Mouse (Mus musculus) urinary bladder, adult 2 months (tissue): ENCODE results near the gene Treh. TPM values are rescaled to one million over a fixed set of nuclear protein-coding genes. Genes with fewer than 3 reads are reported as not detected.

ENCODE experiments used
- DNase-seq: peaks from one replicate; pipeline ENCODE4 v3.0.0; 2022; ENCODE audit warnings: low spot score
- polyA plus RNA-seq: library from polyadenylated mRNA; depleted of rRNA; stranded (reverse); fragments of >200 nt; gene quantifications from 2 replicates; pipeline ENCODE4 v1.2.3, GENCODE M21; 2012

Gene Treh
- polyA plus RNA-seq, 1 experiment, result not detected

DNA sequence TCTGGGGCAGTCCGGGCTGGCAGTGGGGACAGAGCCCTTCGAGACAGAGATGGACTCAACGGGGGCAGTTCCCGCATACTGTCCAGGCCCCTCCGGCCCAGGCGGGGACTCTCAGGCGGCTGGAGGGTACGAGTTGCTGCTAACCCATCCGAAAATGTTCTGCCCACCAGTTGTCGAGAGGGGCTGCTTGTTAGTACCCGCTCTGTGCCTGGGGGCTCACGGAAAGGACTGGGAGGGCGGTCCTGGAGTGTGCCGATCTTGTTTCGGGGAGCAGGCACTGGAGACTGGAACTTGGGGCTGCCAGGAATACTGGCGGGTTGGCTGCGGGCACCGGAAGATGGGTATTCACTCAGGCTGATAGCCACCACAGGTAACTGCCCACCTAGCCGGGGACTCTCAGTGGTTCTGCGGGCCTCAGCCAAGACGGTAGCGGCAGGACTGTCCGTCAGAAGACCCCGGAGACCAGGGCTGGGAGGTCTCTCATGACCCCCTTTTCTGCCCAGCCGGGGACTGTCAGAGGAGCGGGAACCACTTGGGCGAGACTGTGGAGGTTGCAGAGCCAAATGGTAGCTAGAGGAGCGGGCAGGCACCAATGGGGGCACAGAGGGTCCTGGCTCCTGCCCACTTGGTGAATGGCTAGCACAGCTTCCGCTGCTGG lies 42.8 kb downstream of the Treh start:
- no peak for DNase-seq

DNA sequence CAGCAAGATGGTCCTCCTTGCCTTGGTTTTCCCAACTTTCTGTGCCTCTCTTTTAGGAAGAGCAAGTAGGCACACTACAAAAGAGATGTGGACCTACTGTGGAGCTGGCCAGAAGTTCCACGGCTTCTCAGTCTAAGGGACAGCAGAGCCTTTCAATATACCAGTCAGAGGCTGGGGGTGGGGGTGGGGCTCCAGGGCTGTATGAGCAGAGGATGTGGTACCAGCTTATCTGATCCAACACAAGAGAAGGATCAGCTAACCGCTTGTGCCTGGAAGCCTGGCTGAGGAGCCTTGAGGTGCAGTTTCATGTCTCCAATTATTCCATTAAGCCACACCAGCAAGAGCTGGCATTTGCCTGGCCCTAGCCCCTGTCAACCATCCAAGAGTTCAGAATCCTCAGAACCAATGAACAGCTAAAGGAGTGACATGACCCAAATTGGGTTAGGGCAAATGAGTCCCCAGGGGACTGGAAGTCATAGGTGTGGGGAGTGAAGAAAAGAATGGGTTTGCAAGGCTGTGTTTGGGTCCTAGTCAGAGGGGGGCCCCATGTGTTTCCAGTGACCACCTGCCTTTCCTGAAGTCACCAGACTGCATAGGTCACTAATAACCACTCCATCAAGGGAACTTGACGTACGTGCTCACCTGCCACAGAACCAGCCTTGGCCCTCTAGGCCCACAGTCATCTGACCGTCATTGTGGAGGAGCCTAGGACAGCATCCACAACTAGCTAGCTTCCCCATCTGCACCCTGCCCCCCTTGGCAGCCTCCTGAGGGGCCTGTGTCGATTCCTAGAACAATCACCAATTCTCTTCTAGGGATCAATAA lies 44.2 kb downstream of the Treh start:
- no peak for DNase-seq

DNA sequence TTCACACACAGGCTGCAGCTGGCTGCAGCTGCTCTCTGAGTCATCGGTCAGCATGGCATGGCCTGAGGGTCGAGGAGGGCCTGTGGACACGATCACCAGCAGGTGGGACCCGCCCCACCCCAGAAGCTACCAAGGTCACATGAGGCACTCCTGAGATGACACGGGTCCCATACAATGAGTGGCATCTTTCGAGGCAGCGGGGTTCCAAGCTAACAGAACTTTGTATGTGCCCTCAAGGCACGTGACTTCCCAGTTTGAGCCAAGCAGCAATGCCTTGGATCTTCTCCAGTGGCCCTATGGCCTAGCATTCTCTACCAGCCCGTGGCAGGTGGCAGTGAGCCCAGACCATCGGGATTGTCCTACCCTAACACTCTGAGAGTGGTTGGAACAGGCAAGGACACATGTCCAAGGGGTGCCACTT lies 44.8 kb downstream of the Treh start:
- DNase-seq, result no peak

DNA sequence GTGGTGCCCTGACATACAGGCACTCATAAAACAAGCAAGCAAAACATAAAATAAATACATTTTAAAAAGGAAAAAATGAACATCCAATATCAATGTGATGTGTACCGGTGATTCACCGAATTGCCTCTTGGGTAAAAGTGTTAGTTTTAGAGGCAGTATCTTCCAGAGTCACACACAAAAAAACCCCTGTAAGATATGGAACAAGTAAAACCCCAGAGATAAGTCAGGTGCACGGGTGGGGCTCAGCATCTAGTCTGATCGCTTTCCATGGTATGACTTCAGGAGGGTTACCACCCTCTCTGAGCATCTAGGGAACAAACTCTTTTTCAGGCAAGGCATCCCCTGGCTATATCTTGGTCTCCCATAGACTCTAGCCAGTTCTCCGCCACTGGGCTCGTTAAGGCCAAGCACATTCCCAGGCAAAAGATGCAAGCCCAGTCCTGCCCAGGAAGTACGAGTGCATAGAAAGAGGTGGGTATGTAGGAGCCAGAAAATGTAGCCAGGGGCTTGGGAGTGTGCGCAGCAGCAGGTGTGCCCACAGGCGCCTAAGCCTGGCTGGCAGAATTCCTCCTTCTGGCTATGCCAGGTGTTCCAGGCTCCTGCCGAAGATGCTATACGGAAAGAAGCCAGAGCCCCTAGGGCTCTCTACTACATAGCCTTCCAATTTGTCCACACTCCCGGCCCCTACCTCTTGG lies 46.1 kb downstream of the Treh start:
- DNase-seq, result peak; percentile 28

GRCm38 (mm10) chr9:44719632-44720357 lies 46.8 kb downstream of the Treh start:
- DNase-seq, result no peak

GRCm38 (mm10) chr9:44720358-44721153 lies 47.5 kb downstream of the Treh start:
- DNase-seq, result peak; percentile 29

DNA sequence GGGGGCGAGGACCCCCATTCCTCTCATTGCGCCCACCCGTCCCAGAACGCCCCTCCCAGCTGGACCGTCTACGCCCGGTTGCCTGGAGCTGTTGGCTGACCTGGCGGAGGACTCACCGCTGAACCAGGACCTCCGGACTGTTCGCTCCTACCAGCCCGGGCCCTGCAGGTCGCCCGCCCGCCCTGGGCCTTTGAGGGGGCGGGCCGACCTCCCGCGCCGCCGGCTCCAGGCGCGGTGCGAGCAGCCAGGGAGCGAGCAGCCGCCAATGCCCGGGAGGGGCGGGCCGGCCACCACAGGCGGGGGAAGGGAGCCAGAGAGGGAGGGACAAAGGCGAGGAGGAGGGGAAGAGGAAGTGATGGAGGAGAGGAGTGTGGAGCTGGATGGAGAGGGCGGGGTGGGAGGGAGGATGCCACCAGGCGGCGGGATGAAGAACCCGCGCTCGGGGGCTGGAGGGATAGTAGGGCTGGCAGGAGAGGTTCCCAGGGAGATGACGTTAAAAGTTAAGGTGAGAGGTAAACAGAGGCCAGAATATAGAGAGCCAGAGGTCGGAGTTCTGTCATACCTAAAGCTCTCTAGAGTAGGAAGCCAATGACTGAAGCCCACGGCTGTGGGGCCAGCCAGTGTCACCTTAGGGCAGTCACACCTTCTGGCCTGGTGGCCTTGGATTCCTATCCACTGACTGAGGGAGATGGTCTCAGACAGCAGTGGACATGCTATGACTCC lies 48.3 kb downstream of the Treh start:
- peak; percentile 79 for DNase-seq

DNA sequence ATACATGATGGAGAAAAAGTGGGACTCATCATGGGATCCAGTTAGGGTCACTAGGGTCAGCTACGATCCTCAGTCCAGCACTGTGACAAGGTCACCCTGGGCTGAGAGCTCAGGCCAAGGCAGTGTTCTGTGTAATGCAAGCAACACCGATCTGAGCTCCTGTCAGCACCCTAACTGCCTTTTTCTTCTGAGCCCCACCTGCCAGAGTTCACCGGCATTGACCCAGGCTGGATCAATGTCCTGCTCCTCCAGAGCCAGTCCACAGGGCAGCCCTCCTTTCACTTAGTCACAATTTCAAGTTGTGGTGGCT lies 48.8 kb downstream of the Treh start:
- no peak for DNase-seq

- no peak for DNase-seq
Measured at GRCm38 (mm10) chr9:44722575-44722974, 49.5 kb downstream of the Treh start.

- no peak for DNase-seq
Measured at GRCm38 (mm10) chr9:44723008-44723407, 50.0 kb downstream of the Treh start.

DNA sequence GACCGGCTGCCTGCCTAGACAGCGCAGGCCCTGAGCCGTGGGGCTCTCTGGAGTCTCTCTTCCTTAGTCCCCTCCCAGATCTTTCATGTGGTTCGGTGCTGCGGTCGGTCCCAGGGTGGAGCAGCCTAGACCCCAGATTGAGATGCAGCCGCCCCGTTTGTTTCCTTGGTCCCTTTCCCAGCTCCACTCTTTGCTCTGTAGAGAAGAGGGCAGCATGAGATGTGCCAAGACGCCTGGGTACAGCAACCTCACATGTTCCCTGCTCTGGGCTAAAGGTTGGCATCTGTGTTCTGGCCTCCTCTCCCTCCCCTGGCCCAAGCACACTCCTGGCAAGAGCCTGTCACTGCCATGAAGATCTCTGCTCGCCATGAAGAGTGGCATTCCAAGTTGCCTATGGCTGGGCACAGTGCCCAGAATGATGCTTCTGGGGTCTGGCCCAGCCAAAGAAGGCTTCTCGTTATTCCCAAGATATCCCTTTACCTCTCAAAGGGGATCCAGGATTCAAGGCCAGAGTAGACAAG lies 50.5 kb downstream of the Treh start:
- DNase-seq, result no peak

DNA sequence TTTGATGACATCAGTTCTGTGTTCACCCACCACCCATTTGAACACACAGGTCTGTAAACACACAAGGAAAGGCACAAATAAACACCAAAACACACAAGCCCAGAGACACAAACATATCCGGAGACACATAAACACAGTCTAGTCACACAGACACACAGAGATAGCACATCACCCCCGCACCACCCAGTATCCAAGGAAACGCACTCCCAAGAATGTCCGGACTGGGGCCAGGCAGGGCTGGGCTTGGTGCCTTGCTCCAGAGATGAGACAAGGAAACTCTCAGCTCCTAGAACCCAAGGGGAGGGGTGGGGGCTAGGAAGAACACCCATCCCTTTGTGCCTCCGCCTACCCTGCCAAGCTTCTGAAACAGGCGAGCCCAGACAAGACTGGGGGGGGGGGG lies 51.2 kb downstream of the Treh start:
- no peak for DNase-seq

DNA sequence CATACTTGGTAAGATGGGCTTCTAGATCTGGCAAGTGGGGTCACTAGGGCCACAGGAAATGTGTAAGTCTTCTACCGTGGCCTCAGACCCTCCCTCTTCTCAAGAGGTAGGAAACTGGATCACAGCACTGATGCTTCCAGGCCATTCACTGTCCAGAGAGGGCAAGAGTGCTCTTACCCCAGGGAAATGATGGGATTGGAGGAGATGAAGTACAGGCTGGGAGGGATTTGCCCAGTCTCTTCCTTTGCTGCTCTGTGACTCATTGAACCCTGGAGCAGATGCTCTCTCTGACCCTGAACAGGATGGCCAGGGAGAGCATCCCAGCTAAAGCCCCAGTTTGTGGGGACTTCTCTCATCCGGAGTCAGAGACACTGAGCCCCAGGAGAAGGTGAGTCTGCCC lies 51.6 kb downstream of the Treh start:
- DNase-seq, result no peak

DNA sequence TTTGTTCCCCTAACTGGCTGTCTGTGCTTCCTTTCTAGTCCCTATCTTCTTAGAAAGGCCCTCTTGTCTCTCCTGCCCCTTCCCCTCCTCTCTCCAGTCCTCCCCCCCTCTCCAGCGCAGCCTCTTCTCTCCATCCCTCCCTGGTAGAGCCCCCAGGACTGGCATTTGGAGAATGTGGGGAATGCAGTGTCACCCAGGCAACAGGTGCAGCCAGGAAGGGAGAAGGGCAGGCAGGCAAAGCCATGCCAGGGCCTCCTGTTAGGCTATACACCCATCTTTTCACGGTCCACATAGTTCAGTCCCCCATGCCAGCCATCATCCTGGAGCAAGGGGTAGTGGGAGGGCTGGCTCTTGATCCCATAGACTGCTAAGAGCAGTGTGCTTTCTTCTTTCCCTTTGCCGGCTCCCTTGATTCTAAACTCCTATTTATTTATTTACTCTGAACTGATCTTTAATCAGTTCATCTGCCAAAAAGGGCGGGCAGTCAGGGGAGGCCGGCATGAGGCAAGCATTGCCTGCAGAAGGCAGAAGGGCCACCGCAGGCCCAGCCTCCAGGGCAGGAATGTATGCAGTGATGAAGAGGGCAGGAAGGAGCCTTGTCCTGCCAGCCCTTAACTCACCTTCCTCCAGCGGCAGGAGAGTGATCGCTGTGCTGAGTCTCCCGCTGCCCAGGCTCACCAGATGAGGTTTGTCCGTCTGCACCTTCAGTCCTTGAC lies 53.6 kb downstream of the Treh start:
- no peak for DNase-seq

GRCm38 (mm10) chr9:44727441-44727840 lies 54.4 kb downstream of the Treh start:
- DNase-seq, result no peak

DNA sequence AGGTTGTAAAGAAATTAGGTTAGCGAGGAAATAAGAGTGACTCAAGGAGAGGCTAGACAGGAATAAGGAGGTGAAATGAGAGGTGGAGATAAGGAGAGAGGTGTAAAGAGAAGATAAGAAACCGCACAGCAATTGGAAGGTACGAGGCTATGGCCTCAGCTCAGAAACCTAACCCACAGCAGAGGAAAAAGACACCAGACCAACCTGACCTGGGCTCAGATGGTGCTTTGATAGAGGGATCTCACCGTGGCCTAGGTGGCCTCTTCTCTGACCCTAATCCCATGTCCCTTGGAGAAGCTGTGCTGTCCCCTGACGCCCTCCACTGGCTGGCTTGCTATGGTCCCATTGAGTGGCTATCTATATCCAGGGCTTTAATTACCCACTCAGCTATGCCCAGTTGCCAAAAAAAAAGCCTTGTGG lies 59.1 kb downstream of the Treh start:
- no peak for DNase-seq

DNA sequence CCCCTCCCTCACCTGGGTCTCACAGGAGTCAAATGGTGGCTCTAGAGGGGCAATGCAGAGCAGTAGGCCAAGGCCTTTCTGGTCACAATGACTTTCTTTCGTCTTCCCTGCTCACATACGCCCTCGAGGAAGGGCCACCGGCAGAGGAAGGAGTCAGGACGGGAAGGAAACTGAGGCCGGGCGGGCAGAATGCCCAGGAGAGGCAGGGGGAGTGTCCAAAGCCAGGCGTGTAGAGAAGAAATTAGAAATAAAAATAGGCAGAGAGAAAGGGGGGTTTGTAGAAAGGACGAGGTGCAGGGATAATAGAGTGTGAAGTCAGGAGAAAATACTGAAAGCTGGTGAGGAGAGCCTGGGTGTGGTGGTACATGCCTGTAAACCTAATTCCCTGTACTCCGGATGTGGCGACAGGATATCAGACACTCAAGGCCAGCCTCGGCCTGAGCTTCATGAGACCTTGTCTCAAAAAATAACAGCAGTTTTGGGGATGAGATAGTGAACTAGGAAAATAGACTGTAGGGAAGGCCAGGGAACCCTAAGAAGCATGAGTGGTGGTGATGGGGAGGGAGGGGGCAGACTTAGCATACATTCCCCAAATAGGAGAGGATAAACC lies 60.0 kb downstream of the Treh start:
- DNase-seq, result no peak

DNA sequence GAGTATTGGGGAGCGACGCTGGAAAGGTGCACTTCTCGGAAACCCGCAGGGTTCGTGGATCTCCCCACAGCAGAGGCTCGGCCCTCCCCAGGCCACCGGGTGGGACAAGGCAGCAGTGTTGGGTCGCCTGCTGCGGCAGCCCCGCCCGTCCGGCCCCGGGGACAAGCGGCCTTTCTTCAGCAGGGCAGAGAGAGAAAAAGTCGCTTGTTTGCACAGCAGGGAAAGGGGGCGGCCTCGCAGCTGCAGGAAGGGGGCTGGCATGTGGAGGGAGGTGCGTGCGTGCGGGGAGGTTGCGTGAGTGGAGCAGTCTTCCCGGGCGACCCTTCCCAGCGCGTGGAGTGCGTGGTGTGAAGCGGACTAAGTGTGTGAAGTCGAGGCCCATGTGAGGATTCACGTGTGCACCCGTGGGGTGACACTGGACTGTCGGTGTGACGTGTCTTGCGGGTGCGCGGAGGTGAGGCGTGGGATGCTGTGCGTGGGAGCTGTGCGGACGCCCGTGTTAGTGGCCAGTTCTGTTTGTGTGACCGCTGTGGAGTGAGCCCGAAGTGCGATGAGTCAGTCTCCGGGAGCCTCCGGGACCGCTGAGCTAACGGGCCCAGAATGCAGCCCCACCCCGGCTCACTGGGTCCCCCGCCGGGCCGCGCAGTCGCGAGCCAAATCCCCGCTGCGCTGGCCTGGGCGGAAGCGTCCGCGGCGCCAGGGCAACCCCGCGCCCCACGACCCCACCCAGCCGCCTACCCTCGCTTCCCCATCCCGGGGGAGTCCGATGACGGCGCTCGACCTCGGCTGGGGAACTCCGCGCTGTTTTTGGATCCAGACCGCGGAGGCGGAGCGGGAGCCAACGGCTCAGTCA lies 60.9 kb downstream of the Treh start:
- peak; percentile 67 for DNase-seq
